Mouse (Mus musculus) heart, adult 2 months (tissue): ENCODE measurements around the gene Srek1ip1.

Experiments
- CTCF ChIP-seq: fragments of 200-600 bp; IDR thresholded peaks from 2 replicates; pipeline ENCODE4 v1.8.1; 2022; ENCODE audit warnings: antibody characterized with exemption, mild to moderate bottlenecking, moderate library complexity
- EP300 ChIP-seq: fragments of 200-500 bp; IDR thresholded peaks from 2 replicates; pipeline ENCODE4 v1.6.1; 2011; ENCODE audit warnings: low read depth, low read length, control low read depth; ENCODE audit not compliant: insufficient read depth
- POLR2A ChIP-seq: fragments of 200-500 bp; IDR thresholded peaks from 2 replicates; pipeline ENCODE4 v1.6.1; 2011; ENCODE audit warnings: mild to moderate bottlenecking, low read depth, low read length, control low read depth; ENCODE audit not compliant: insufficient read depth

DNA sequence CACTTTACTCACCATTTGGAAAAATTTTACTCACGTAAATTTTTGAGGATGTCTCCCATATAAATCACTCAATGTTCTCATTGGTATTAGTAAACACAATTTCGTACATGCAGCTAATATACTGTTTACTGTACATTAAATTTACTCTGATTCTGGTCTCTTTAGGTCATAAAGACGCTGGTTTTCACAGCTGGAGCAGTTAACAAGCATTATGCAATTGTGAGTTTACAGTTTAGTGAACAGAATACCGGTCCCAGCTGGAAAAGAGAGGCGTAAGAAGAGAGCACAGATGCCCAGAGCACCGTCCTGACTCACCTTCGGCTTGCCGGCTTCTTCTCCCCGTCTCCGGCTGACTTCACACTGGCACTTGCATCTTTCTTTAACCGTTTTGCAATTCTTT, at the start of gene Srek1ip1:
- TF ChIP-seq POLR2A (no peak), CTCF (no peak), EP300 (no peak)
